Comparison of ENCODE assay signal across 10 mouse cellular contexts in genomic region chr17:29394106-29394760, GRCm38 (mm10). TPM values are rescaled to one million over a fixed set of nuclear protein-coding genes. Genes with fewer than 3 reads are reported as not detected.
DNase-seq lines count a peak whose midpoint lies in the region; ATAC-seq lines count a peak whose summit lies in the region.
"Had no signal": no experiment of that assay in that cellular context is flagged by ENCODE, and none has a peak within 500 bp of the region (broad histone marks: within the 10 kb centered on the region; RNA-seq: fewer than 3 reads in every experiment).

No protein-coding gene starts in this region.

- H3K27me3 ChIP-seq in embryonic facial prominence, embryonic 15.5 days, result no peaks in the 10 kb centered on the region
- H3K27me3 ChIP-seq: embryonic facial prominence, embryonic 13.5 days had no signal

- WGBS in embryonic facial prominence, embryonic 15.5 days, result 26% methylated on average over 9 of the region's 9 CpGs

- DNase-seq in A20 (ENCODE audit: low read depth, low spot score), result peak; percentile 95
- DNase-seq in natural killer cell, adult 2 months (ENCODE audit: low spot score in 2 of 2), result peak; percentile 91 to 92
- no peak for DNase-seq in kidney, adult 11 months
- DNase-seq in gastrocnemius, postnatal 4 days (ENCODE audit: low spot score in 2 of 2), result no peak
- no peak for DNase-seq in left cerebral cortex, postnatal 4 days

- no peaks in the 10 kb centered on the region for H3K9me3 ChIP-seq in embryonic facial prominence, embryonic 15.5 days (replicated peaks)
- H3K9me3 ChIP-seq: embryonic facial prominence, embryonic 13.5 days; kidney, embryonic 15.5 days had no signal

- H3K27ac ChIP-seq in embryonic facial prominence, embryonic 15.5 days (replicated peaks), result peak overlapping the region; percentile 12; the same call in 1 of the 2 replicates
- H3K27ac ChIP-seq: embryonic facial prominence, embryonic 13.5 days; kidney, embryonic 15.5 days had no signal

- H3K4me1 ChIP-seq in embryonic facial prominence, embryonic 15.5 days, result peaks cover 33% of the 10 kb centered on the region

- no peaks in the 10 kb centered on the region for H3K36me3 ChIP-seq in embryonic facial prominence, embryonic 15.5 days
- H3K36me3 ChIP-seq: embryonic facial prominence, embryonic 13.5 days; kidney, embryonic 15.5 days had no signal

- H3K4me3 ChIP-seq in embryonic facial prominence, embryonic 15.5 days (replicated peaks), result no peak overlapping the region
- H3K4me3 ChIP-seq: embryonic facial prominence, embryonic 13.5 days; kidney, embryonic 15.5 days had no signal

- ATAC-seq in CD4-positive, CD25-positive, alpha-beta regulatory T cell, adult 4 months, result peak; percentile 70
- no peak for ATAC-seq in embryonic facial prominence, embryonic 15.5 days (ENCODE audit: insufficient number of reproducible peaks, low FRiP score, low TSS enrichment, low read depth)

- intact Hi-C loops in left cerebral cortex, postnatal 4 days (cut with DNase I), result no loop called here

- no peak overlapping the region for H3K9ac ChIP-seq in embryonic facial prominence, embryonic 15.5 days
- H3K9ac ChIP-seq: embryonic facial prominence, embryonic 13.5 days; kidney, embryonic 15.5 days; liver, embryonic 14.5 days had no signal

- H3K4me2 ChIP-seq in embryonic facial prominence, embryonic 15.5 days (replicated peaks), result no peak overlapping the region
- H3K4me2 ChIP-seq: embryonic facial prominence, embryonic 13.5 days; kidney, embryonic 15.5 days had no signal

RNA-seq across cellular contexts. Expression of gene Fgd2, which starts 33.5 kb away (rescaled TPM):
- 1 to 10 TPM in 1 of 2 experiments, under 1 TPM in 1; 0.65 to 9.4 TPM for polyA plus RNA-seq in CD4-positive, CD25-positive, alpha-beta regulatory T cell, adult 4 months (2017; shearing (Covaris generic))
- polyA plus RNA-seq in embryonic facial prominence, embryonic 15.5 days (2015; fragmentation: Nextera tagmentation; extraction: Ambion mirVana), result 14.5 and 15.3 TPM in 2 replicates
- 1 to 10 TPM; 4.2 to 4.5 TPM for total RNA-seq in gastrocnemius, postnatal 4 days (2021)
- total RNA-seq in left cerebral cortex, postnatal 4 days (2021), result 1 to 10 TPM; 4.5 to 6.4 TPM

RNA-seq across cellular contexts. Expression of gene Mtch1, which starts 46.5 kb away (rescaled TPM):
- 10 to 100 TPM; 11.0 to 13.9 TPM for polyA plus RNA-seq in CD4-positive, CD25-positive, alpha-beta regulatory T cell, adult 4 months (2017; shearing (Covaris generic))
- polyA plus RNA-seq in embryonic facial prominence, embryonic 15.5 days (2015; fragmentation: Nextera tagmentation; extraction: Ambion mirVana), result 337 and 355 TPM in 2 replicates
- 100 to 1,000 TPM; 302 to 317 TPM for total RNA-seq in gastrocnemius, postnatal 4 days (2021)
- 100 to 1,000 TPM; 489 to 514 TPM for total RNA-seq in left cerebral cortex, postnatal 4 days (2021)

Comparison
In these comparisons a context has a peak if more than half of its experiments do, and no peak if none do; other contexts are left out.
1. DNase-seq: peak in A20 (single experiment) and natural killer cell, adult 2 months (2 of 2); none in kidney, adult 11 months (single experiment), gastrocnemius, postnatal 4 days (0 of 2) and left cerebral cortex, postnatal 4 days (single experiment).